Mouse (Mus musculus): ENCODE measurements at regions not wholly inside any gene's neighbourhood (a gene's known extent, or its start where the extent isn't known, plus 50 kb on each side); places are given as distances from the start of the nearest gene placed in this dataset.

GRCm38 (mm10) chr3:21849831-21850230 lies 226.6 kb upstream of the Tbl1xr1 start:
- DNase-seq (ENCODE audit: inconsistent age in 2 of 2, low spot score in 1 of 2): no peak

GRCm38 (mm10) chr3:21850977-21851376 lies 225.5 kb upstream of the Tbl1xr1 start:
- no peak for DNase-seq (ENCODE audit: inconsistent age in 2 of 2, low spot score in 1 of 2)

GRCm38 (mm10) chr3:21854340-21854739 lies 222.1 kb upstream of the Tbl1xr1 start:
- DNase-seq (ENCODE audit: inconsistent age in 2 of 2, low spot score in 1 of 2): no peak

GRCm38 (mm10) chr3:21859436-21859835 lies 217.0 kb upstream of the Tbl1xr1 start:
- DNase-seq (ENCODE audit: inconsistent age in 2 of 2, low spot score in 1 of 2): no peak

- no peak for DNase-seq (ENCODE audit: inconsistent age in 2 of 2, low spot score in 1 of 2)
These were observed 215.4 kb upstream of the Tbl1xr1 start for GRCm38 (mm10) chr3:21860915-21861635.

- no peak for DNase-seq (ENCODE audit: inconsistent age in 2 of 2, low spot score in 1 of 2)
These were observed 214.8 kb upstream of the Tbl1xr1 start for GRCm38 (mm10) chr3:21861636-21861970.

GRCm38 (mm10) chr3:21864391-21864790 lies 212.1 kb upstream of the Tbl1xr1 start:
- DNase-seq (ENCODE audit: inconsistent age in 2 of 2, low spot score in 1 of 2): no peak

- DNase-seq (ENCODE audit: inconsistent age in 2 of 2, low spot score in 1 of 2): no peak
These were observed 210.6 kb upstream of the Tbl1xr1 start for GRCm38 (mm10) chr3:21865856-21866255.

- no peak for DNase-seq (ENCODE audit: inconsistent age in 2 of 2, low spot score in 1 of 2)
These were observed 198.1 kb upstream of the Tbl1xr1 start for GRCm38 (mm10) chr3:21878396-21878795.

GRCm38 (mm10) chr3:21884216-21884615 lies 192.2 kb upstream of the Tbl1xr1 start:
- DNase-seq (ENCODE audit: inconsistent age in 2 of 2, low spot score in 1 of 2): no peak

- DNase-seq (ENCODE audit: inconsistent age in 2 of 2, low spot score in 1 of 2): no peak
These were observed 187.7 kb upstream of the Tbl1xr1 start for GRCm38 (mm10) chr3:21888710-21889109.

- no peak for DNase-seq (ENCODE audit: inconsistent age in 2 of 2, low spot score in 1 of 2)
These were observed 184.5 kb upstream of the Tbl1xr1 start for GRCm38 (mm10) chr3:21891819-21892480.

- DNase-seq (ENCODE audit: inconsistent age in 2 of 2, low spot score in 1 of 2): no peak
These were observed 183.5 kb upstream of the Tbl1xr1 start for GRCm38 (mm10) chr3:21892864-21893404.

GRCm38 (mm10) chr3:21895551-21895950 lies 180.9 kb upstream of the Tbl1xr1 start:
- DNase-seq (ENCODE audit: inconsistent age in 2 of 2, low spot score in 1 of 2): no peak

- no peak for DNase-seq (ENCODE audit: inconsistent age in 2 of 2, low spot score in 1 of 2)
These were observed 178.2 kb upstream of the Tbl1xr1 start for GRCm38 (mm10) chr3:21898241-21898640.

GRCm38 (mm10) chr3:21905384-21906073 lies 170.9 kb upstream of the Tbl1xr1 start:
- DNase-seq (ENCODE audit: inconsistent age in 2 of 2, low spot score in 1 of 2): no peak

- no peak for DNase-seq (ENCODE audit: inconsistent age in 2 of 2, low spot score in 1 of 2)
These were observed 167.6 kb upstream of the Tbl1xr1 start for GRCm38 (mm10) chr3:21908828-21909227.

GRCm38 (mm10) chr3:21910080-21910479 lies 166.4 kb upstream of the Tbl1xr1 start:
- no peak for DNase-seq (ENCODE audit: inconsistent age in 2 of 2, low spot score in 1 of 2)

- no peak for DNase-seq (ENCODE audit: inconsistent age in 2 of 2, low spot score in 1 of 2)
These were observed 165.4 kb upstream of the Tbl1xr1 start for GRCm38 (mm10) chr3:21911071-21911470.

- DNase-seq (ENCODE audit: inconsistent age in 2 of 2, low spot score in 1 of 2): no peak
These were observed 159.1 kb upstream of the Tbl1xr1 start for GRCm38 (mm10) chr3:21917228-21917910.

GRCm38 (mm10) chr3:21918431-21918830 lies 158.0 kb upstream of the Tbl1xr1 start:
- DNase-seq (ENCODE audit: inconsistent age in 2 of 2, low spot score in 1 of 2): no peak
